Comparison of ENCODE assay signal across 8 mouse cellular contexts in genomic region chr5:31596481-31597429, GRCm38 (mm10). TPM values are rescaled to one million over a fixed set of nuclear protein-coding genes. Genes with fewer than 3 reads are reported as not detected.
DNase-seq lines count a peak whose midpoint lies in the region; ATAC-seq and TF ChIP-seq lines count a peak whose summit lies in the region.

Mrpl33 (plus strand) TSS chr5:31596935.

- peak within 1 kb of the TSS; percentile 57 for H3K4me2 ChIP-seq in forebrain, embryonic 11.5 days (ENCODE audit: low read depth, low read length, severe bottlenecking)
- H3K4me2 ChIP-seq in lung, embryonic 14.5 days: peak within 1 kb of the TSS; percentile 64

- H3K9me3 ChIP-seq in G1E (replicated peaks): no peaks in the 10 kb centered on the region
- no peaks in the 10 kb centered on the region for H3K9me3 ChIP-seq in forebrain, embryonic 11.5 days (ENCODE audit: control insufficient read depth, low read length)
- no peaks in the 10 kb centered on the region for H3K9me3 ChIP-seq in lung, embryonic 14.5 days (ENCODE audit: low read depth, low read length)

- no peak within 1 kb of the TSS for H3K27ac ChIP-seq in forebrain, embryonic 11.5 days (ENCODE audit: low read depth, low read length)
- peak within 1 kb of the TSS; percentile 71 for H3K27ac ChIP-seq in lung, embryonic 14.5 days (ENCODE audit: low read depth)

- peaks cover 36% of the 10 kb centered on the region for H3K4me1 ChIP-seq in G1E (ENCODE audit: insufficient read depth, low read depth, low read length)
- H3K4me1 ChIP-seq in forebrain, embryonic 11.5 days (replicated peaks; ENCODE audit: control insufficient read depth, insufficient read depth, low read length): 0 out of 2 replicates have a peak, but pooled peaks cover 4% of the 10 kb centered on the region
- H3K4me1 ChIP-seq in lung, embryonic 14.5 days (ENCODE audit: insufficient read depth): no peaks in the 10 kb centered on the region

- H3K9ac ChIP-seq in forebrain, embryonic 11.5 days (ENCODE audit: low read length): peak within 1 kb of the TSS; percentile 52
- H3K9ac ChIP-seq in lung, embryonic 14.5 days: peak within 1 kb of the TSS; percentile 59

- peaks cover 20% of the 10 kb centered on the region for H3K36me3 ChIP-seq in G1E (replicated peaks)
- no peaks in the 10 kb centered on the region for H3K36me3 ChIP-seq in forebrain, embryonic 11.5 days (ENCODE audit: control insufficient read depth, insufficient read depth, low read length)
- H3K36me3 ChIP-seq in lung, embryonic 14.5 days (ENCODE audit: insufficient read depth): no peaks in the 10 kb centered on the region

- 7% methylated on average over 26 of the region's 26 CpGs for WGBS in forebrain, embryonic 11.5 days
- 6% methylated on average over 26 of the region's 26 CpGs for WGBS in lung, embryonic 14.5 days

- intact Hi-C loops in heart, postnatal 10 days (cut with DNase I): loop anchor here (2.0 to 10.0 kb wide), 3 partner anchors 26 to 601 kb away; no protein-coding TSS in a partner anchor

- DNase-seq in G1E (ENCODE audit: low spot score): peak; percentile 75
- peak; percentile 33 for DNase-seq in c-Kit-positive CD71-positive TER-119-negative erythroid progenitor cells, embryonic 14.5 days (ENCODE audit: low read depth)
- DNase-seq in forebrain, embryonic 11.5 days (ENCODE audit: low spot score): peak; percentile 63
- peak; percentile 61 to 63 for DNase-seq in heart, postnatal 10 days
- DNase-seq in layer of hippocampus, adult 18-20 months (ENCODE audit: low spot score in 2 of 2): peak; percentile 11 to 22
- DNase-seq in lung, embryonic 14.5 days: peak; percentile 73
- peak; percentile 85 for DNase-seq in thymus, postnatal 14 days

- TF ChIP-seq CTCF in G1E (IDR thresholded peaks at IDR 0.05; ENCODE audit: low read depth, low read length): no peak
- TF ChIP-seq CTCF in lung, embryonic 14.5 days (IDR thresholded peaks at IDR 0.05; ENCODE audit: low read depth): peak; percentile 59

- ATAC-seq in G1E (ENCODE audit: extremely low read depth, insufficient number of reproducible peaks, low FRiP score, poor library complexity, severe bottlenecking): peak; percentile 34; the same call in 1 of the 2 replicates
- no peak for ATAC-seq in forebrain, embryonic 11.5 days (replicated peaks; ENCODE audit: low FRiP score)
- peak; percentile 66 for ATAC-seq in lung, embryonic 14.5 days (ENCODE audit: insufficient read depth)
- ATAC-seq in neutrophil, adult 5-6 weeks (ENCODE audit: extremely low read depth, insufficient number of reproducible peaks, low FRiP score, poor library complexity, severe bottlenecking): peak; percentile 47

- peak within 1 kb of the TSS; percentile 69 for H3K4me3 ChIP-seq in G1E (ENCODE audit: low read depth, low read length)
- H3K4me3 ChIP-seq in forebrain, embryonic 11.5 days (ENCODE audit: low read depth, low read length): peak within 1 kb of the TSS; percentile 28
- H3K4me3 ChIP-seq in lung, embryonic 14.5 days (ENCODE audit: low read depth, low read length): peak within 1 kb of the TSS; percentile 30

- no peaks in the 10 kb centered on the region; the same call in 1 of the 2 replicates for H3K27me3 ChIP-seq in G1E (ENCODE audit: insufficient read depth, low read length)
- no peaks in the 10 kb centered on the region for H3K27me3 ChIP-seq in forebrain, embryonic 11.5 days (ENCODE audit: control insufficient read depth, insufficient read depth, low read length)
- H3K27me3 ChIP-seq in lung, embryonic 14.5 days (ENCODE audit: insufficient read depth, low read length): no peaks in the 10 kb centered on the region

RNA-seq across cellular contexts. Expression of gene Mrpl33, which starts in this region (rescaled TPM):
- total RNA-seq in G1E (2014; fragmentation: Nextera tagmentation): 66.0 and 102 TPM in 2 replicates
- total RNA-seq in G1E (2017): 126 and 172 TPM in 2 replicates
- polyA plus RNA-seq in G1E (2012): 4.6 and 5.0 TPM in 2 replicates
- 201 and 224 TPM in 2 replicates for polyA plus RNA-seq in forebrain, embryonic 11.5 days (2014; fragmentation: Nextera tagmentation; extraction: Ambion mirVana)
- 100 to 1,000 TPM; 315 to 318 TPM for total RNA-seq in heart, postnatal 10 days (2021)
- 10 to 100 TPM; 84.8 to 90.4 TPM for total RNA-seq in layer of hippocampus, adult 18-20 months (2021)
- 272 and 281 TPM in 2 replicates for polyA plus RNA-seq in lung, embryonic 14.5 days (2014; fragmentation: Nextera tagmentation; extraction: Ambion mirVana)
- total RNA-seq in neutrophil, adult 5-6 weeks (2017): 244 and 247 TPM in 2 replicates

Comparison
In these comparisons a context has a peak if more than half of its experiments do, and no peak if none do; other contexts are left out.
1. RNA of gene Mrpl33 (polyA plus RNA-seq): 272 to 281 TPM in lung, embryonic 14.5 days and 201 to 224 TPM in forebrain, embryonic 11.5 days; 4.6 to 5.0 TPM in G1E; every median in the first group is over 10 times any median in the second.
2. DNase-seq: peak in every context shown above with its lines; median percentile 85 in thymus, postnatal 14 days; 75 in G1E; 73 in lung, embryonic 14.5 days; 63 in forebrain, embryonic 11.5 days; 62 in heart, postnatal 10 days; 33 in c-Kit-positive CD71-positive TER-119-negative erythroid progenitor cells, embryonic 14.5 days; 16 in layer of hippocampus, adult 18-20 months.
3. Peak in every context shown above with its lines, with median percentiles within 50 percentile points of each other: H3K4me3 ChIP-seq.